Mouse (Mus musculus) embryonic facial prominence, embryonic 10.5 days (tissue): ENCODE results near the gene Arhgap35. TPM values are rescaled to one million over a fixed set of nuclear protein-coding genes. Genes with fewer than 3 reads are reported as not detected.

Source experiments
- DNase-seq: peaks from one replicate; pipeline ENCODE4 v3.0.0-alpha.2; 2017; ENCODE audit warnings: low spot score
- H3K27ac ChIP-seq: fragments of 300-500 bp; sonication (generic); replicated peaks from 2 replicates; pipeline ENCODE4 v1.5.1; 2016; ENCODE audit warnings: mild to moderate bottlenecking
- H3K27me3 ChIP-seq: fragments of 300-500 bp; sonication (generic); replicated peaks from 2 replicates; pipeline ENCODE4 v1.6.1; 2016; ENCODE audit warnings: low read depth, mild to moderate bottlenecking; ENCODE audit not compliant: poor library complexity, severe bottlenecking
- H3K36me3 ChIP-seq: fragments of 300-500 bp; sonication (generic); replicated peaks from 2 replicates; pipeline ENCODE4 v1.6.1; 2016; ENCODE audit warnings: mild to moderate bottlenecking, moderate library complexity
- H3K4me1 ChIP-seq: fragments of 300-500 bp; sonication (generic); 2 replicates; pipeline ENCODE4 v1.6.1; 2016
- H3K4me3 ChIP-seq: fragments of 300-500 bp; sonication (generic); 2 replicates; pipeline ENCODE4 v1.5.1; 2016; ENCODE audit warnings: mild to moderate bottlenecking, moderate library complexity
- H3K9me3 ChIP-seq: fragments of 300-500 bp; sonication (generic); 2 replicates; pipeline ENCODE4 v1.6.1; 2016; ENCODE audit warnings: mild to moderate bottlenecking
- WGBS: fragments of 180-500 bp; shearing (Covaris S2); methylation state at CpG from one replicate; pipeline ENCODE4 v1.1.7; 2016; 5-methylcytosine and 5-hydroxymethylcytosine counted together
- polyA plus RNA-seq: library from polyadenylated mRNA; unstranded; fragments of >200 nt; fragmentation: Nextera tagmentation; extraction: Ambion mirVana; gene quantifications from 2 replicates; pipeline ENCODE4 v1.2.1, GENCODE M21; 2016

Arhgap35 gene
- polyA plus RNA-seq, 1 experiment from 2014 or later: 32.6 TPM

- Histone ChIP-seq H3K27ac (no peak overlapping the region), H3K27me3 (no peaks in the 10 kb centered on the region), H3K9me3 (no peaks in the 10 kb centered on the region), H3K4me1 (no peaks in the 10 kb centered on the region), H3K36me3 (peaks cover 95% of the 10 kb centered on the region), H3K4me3 (no peak overlapping the region)
- WGBS: 95% methylated on average over 4 of the region's 4 CpGs
- DNase-seq: no peak
Measured at GRCm38 (mm10) chr7:16501571-16501970, 113.2 kb downstream of the Arhgap35 start.

GRCm38 (mm10) chr7:16499671-16500104 lies 115.1 kb downstream of the Arhgap35 start:
- Histone ChIP-seq H3K27me3 (no peaks in the 10 kb centered on the region), H3K4me1 (no peaks in the 10 kb centered on the region), H3K36me3 (peaks cover 92% of the 10 kb centered on the region), H3K27ac (no peak overlapping the region), H3K4me3 (no peak overlapping the region), H3K9me3 (no peaks in the 10 kb centered on the region)
- 86% methylated on average over 6 of the region's 6 CpGs for WGBS
- no peak for DNase-seq

GRCm38 (mm10) chr7:16496260-16496659 lies 118.5 kb downstream of the Arhgap35 start:
- H3K36me3 ChIP-seq: peaks cover 58% of the 10 kb centered on the region
- no peak overlapping the region for H3K27ac ChIP-seq
- H3K4me3 ChIP-seq: no peak overlapping the region
- DNase-seq: no peak
- H3K9me3 ChIP-seq: no peaks in the 10 kb centered on the region
- no peaks in the 10 kb centered on the region for H3K27me3 ChIP-seq
- 90% methylated on average over 3 of the region's 3 CpGs for WGBS
- H3K4me1 ChIP-seq: 0 out of 2 replicates have a peak, but pooled peaks cover 2% of the 10 kb centered on the region

- no peaks in the 10 kb centered on the region for H3K9me3 ChIP-seq
- 0 out of 2 replicates have a peak, but pooled peaks cover 2% of the 10 kb centered on the region for H3K4me1 ChIP-seq
- 38% methylated on average over 2 of the region's 2 CpGs for WGBS
- no peaks in the 10 kb centered on the region for H3K27me3 ChIP-seq
- peaks cover 34% of the 10 kb centered on the region for H3K36me3 ChIP-seq
- DNase-seq: peak; percentile 47
- no peak overlapping the region for H3K27ac ChIP-seq
- no peak overlapping the region for H3K4me3 ChIP-seq
Measured at GRCm38 (mm10) chr7:16493361-16493760, 121.4 kb downstream of the Arhgap35 start.

- DNase-seq: no peak
- WGBS: 65% methylated on average over 3 of the region's 3 CpGs
Measured at GRCm38 (mm10) chr7:16492211-16492610, 122.6 kb downstream of the Arhgap35 start.

GRCm38 (mm10) chr7:16491759-16492158 lies 123.0 kb downstream of the Arhgap35 start:
- no peak overlapping the region for H3K4me3 ChIP-seq
- peaks cover 18% of the 10 kb centered on the region for H3K36me3 ChIP-seq
- 0 out of 2 replicates have a peak, but pooled peaks cover 2% of the 10 kb centered on the region for H3K4me1 ChIP-seq
- no peak overlapping the region for H3K27ac ChIP-seq
- H3K9me3 ChIP-seq: no peaks in the 10 kb centered on the region
- DNase-seq: peak; percentile 74
- H3K27me3 ChIP-seq: no peaks in the 10 kb centered on the region
- 24% methylated on average over 3 of the region's 3 CpGs for WGBS

More at GRCm38 (mm10) chr7:16492211-16492610, 122.6 kb downstream of the Arhgap35 start:
- H3K36me3 ChIP-seq: peaks cover 23% of the 10 kb centered on the region
- no peak overlapping the region for H3K4me3 ChIP-seq
- no peaks in the 10 kb centered on the region for H3K9me3 ChIP-seq
- H3K27ac ChIP-seq: no peak overlapping the region
- 0 out of 2 replicates have a peak, but pooled peaks cover 2% of the 10 kb centered on the region for H3K4me1 ChIP-seq
- no peaks in the 10 kb centered on the region for H3K27me3 ChIP-seq

GRCm38 (mm10) chr7:16489948-16490347 lies 124.8 kb downstream of the Arhgap35 start:
- DNase-seq: no peak
- Histone ChIP-seq H3K36me3 (peaks cover under 1% of the 10 kb centered on the region; the same call in 1 of the 2 replicates), H3K4me1 (0 out of 2 replicates have a peak, but pooled peaks cover 2% of the 10 kb centered on the region), H3K4me3 (no peak overlapping the region), H3K27ac (no peak overlapping the region), H3K9me3 (no peaks in the 10 kb centered on the region), H3K27me3 (no peaks in the 10 kb centered on the region)
- 81% methylated on average over 9 of the region's 9 CpGs for WGBS

GRCm38 (mm10) chr7:16488816-16489215 lies 126.0 kb downstream of the Arhgap35 start:
- no peaks in the 10 kb centered on the region for H3K36me3 ChIP-seq
- no peak for DNase-seq
- H3K4me3 ChIP-seq: no peak overlapping the region

GRCm38 (mm10) chr7:16477628-16478027 lies 137.2 kb downstream of the Arhgap35 start, which contains the start of gene Npas1:
Gene Npas1, minus strand, starts transcription at chr7:16477728.
- Histone ChIP-seq H3K4me3 (peak within 1 kb of the TSS; percentile 55), H3K27me3 (peaks cover 53% of the 10 kb centered on the region), H3K27ac (no peak within 1 kb of the TSS), H3K4me1 (peaks cover 24% of the 10 kb centered on the region), H3K36me3 (no peaks in the 10 kb centered on the region), H3K9me3 (no peaks in the 10 kb centered on the region)
- DNase-seq: no peak
- WGBS: 85% methylated on average over 8 of the region's 8 CpGs

More at GRCm38 (mm10) chr7:16488816-16489215, 126.0 kb downstream of the Arhgap35 start:
- Histone ChIP-seq H3K27me3 (no peaks in the 10 kb centered on the region), H3K4me1 (0 out of 2 replicates have a peak, but pooled peaks cover 2% of the 10 kb centered on the region), H3K27ac (no peak overlapping the region), H3K9me3 (no peaks in the 10 kb centered on the region)

- peak overlapping the region; percentile 55 for H3K4me3 ChIP-seq
- peak; percentile 65 for DNase-seq
- H3K27me3 ChIP-seq: peaks cover 63% of the 10 kb centered on the region
- H3K9me3 ChIP-seq: no peaks in the 10 kb centered on the region
- no peak overlapping the region for H3K27ac ChIP-seq
- peaks cover 29% of the 10 kb centered on the region for H3K4me1 ChIP-seq
- 3% methylated on average over 34 of the region's 34 CpGs for WGBS
- H3K36me3 ChIP-seq: no peaks in the 10 kb centered on the region
Measured at GRCm38 (mm10) chr7:16476600-16476989, 138.2 kb downstream of the Arhgap35 start.

- Histone ChIP-seq H3K36me3 (no peaks in the 10 kb centered on the region), H3K4me1 (peaks cover 29% of the 10 kb centered on the region), H3K27me3 (peaks cover 70% of the 10 kb centered on the region), H3K9me3 (no peaks in the 10 kb centered on the region), H3K4me3 (peak overlapping the region; percentile 55), H3K27ac (no peak overlapping the region)
- peak; percentile 27 for DNase-seq
- WGBS: 2% methylated on average over 59 of the region's 59 CpGs
Measured at GRCm38 (mm10) chr7:16475764-16476599, 138.8 kb downstream of the Arhgap35 start.

GRCm38 (mm10) chr7:16475321-16475720 lies 139.5 kb downstream of the Arhgap35 start:
- Histone ChIP-seq H3K9me3 (no peaks in the 10 kb centered on the region), H3K4me1 (peaks cover 29% of the 10 kb centered on the region), H3K36me3 (no peaks in the 10 kb centered on the region), H3K4me3 (peak overlapping the region; percentile 55), H3K27ac (no peak overlapping the region), H3K27me3 (peaks cover 76% of the 10 kb centered on the region)
- DNase-seq: no peak
- WGBS: 4% methylated on average over 23 of the region's 23 CpGs

- Histone ChIP-seq H3K36me3 (no peaks in the 10 kb centered on the region), H3K27ac (no peak overlapping the region), H3K4me1 (peaks cover 29% of the 10 kb centered on the region), H3K27me3 (peaks cover 85% of the 10 kb centered on the region), H3K4me3 (peak overlapping the region; percentile 45), H3K9me3 (no peaks in the 10 kb centered on the region)
- peak; percentile 65 for DNase-seq
- 5% methylated on average over 33 of the region's 33 CpGs for WGBS
Measured at GRCm38 (mm10) chr7:16474445-16474844, 140.3 kb downstream of the Arhgap35 start.
